Mouse (Mus musculus): ENCODE results near the gene Ppm1n.
A peak's percentile ranks its signal among the peaks of the same experiment; 100 is the strongest.
"Not testable (repeated sequence)": the region's sequence is repeated elsewhere in the genome, so short reads cannot be mapped to it uniquely, and the experiment has no call there.

Ppm1n gene

DNA sequence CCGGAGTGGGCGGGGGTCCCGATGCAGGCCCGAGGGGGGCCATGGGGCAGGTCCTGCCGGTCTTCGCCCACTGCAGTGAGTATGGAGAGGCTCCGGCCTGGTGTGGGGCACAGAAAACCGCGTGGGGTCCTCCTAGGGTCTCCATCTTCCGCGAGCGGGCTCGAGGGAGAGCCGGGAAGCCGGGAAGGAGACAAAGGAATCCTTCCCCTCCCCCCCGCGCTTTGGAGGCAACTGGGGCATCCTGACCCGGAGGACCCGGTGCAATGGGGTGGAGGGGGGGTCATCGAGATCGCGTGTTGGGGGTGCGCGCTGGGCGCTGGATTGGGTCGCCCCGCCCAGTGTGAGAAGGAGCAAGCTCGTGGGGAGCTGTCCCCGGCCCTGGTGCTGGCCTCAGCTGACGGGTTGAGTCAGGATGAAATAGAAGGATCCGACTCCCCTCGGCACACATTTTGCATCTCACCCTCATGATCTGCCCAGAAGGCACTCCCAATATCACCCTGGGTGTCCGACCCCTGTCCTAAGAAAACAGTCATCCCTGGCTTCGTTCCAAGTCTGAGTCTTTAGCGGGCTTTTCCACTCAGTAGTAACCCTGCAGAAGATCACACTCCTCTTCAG, 3.0 kb upstream of the Ppm1n start:
- DNase-seq (ENCODE audit: low spot score in 2 of 2) = peak; percentile 37 to 44

DNA sequence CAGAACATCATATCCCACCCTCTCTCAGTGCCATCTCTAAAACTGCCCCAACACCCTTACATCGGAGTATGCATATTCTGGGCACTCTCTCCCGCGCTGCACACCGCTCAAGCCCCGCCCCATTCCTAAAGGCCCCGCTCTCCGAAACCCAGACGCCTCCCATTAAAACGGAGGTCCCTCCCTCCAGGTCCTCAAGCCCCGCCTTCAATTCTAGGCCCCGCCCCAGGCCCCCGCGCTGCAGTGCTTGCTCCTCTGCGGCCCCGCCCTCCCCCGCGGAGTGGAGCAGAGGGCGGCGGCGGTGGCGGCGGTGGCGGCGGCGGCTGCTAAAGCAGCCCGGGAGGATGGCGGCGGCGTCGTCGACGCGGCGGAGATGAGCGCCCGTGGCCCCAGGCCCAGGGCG, 2.5 kb upstream of the Ppm1n start, which contains the start of gene Rtn2:
Rtn2 (plus strand) TSS at position 240 of the 400 bp plus-strand sequence.
- peak; percentile 74 to 81 for DNase-seq (ENCODE audit: low spot score in 2 of 2)

DNA sequence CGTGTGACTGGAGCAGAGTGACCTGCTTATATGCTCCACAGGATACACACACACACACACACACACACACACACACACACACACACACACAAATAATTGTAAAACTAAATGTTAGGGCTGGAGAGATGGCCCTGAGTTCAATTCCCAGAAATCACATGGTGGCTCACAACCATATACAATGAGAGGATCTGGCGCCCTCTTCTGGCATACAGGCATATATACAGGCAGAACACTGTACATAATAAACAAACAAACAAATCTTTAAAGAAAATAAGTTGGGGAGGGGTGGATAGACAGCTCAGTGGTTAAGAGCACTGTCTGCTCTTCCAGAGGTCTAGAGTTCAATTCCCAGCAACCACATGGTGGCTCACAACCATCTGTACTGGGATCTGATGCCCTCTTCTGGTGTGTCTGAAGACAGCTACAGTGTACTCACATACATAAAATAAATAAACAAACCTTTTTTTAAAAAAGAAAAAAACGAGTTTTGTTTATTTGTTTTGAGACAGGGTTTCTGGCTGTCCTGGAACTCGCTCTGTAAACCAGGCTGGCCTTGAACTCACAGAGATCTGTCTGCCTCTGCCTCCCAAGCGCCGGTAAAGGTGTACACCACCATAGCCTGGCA, 1.9 kb upstream of the Ppm1n start:
- not testable (repeated sequence) for DNase-seq (ENCODE audit: low spot score in 2 of 2)

DNA sequence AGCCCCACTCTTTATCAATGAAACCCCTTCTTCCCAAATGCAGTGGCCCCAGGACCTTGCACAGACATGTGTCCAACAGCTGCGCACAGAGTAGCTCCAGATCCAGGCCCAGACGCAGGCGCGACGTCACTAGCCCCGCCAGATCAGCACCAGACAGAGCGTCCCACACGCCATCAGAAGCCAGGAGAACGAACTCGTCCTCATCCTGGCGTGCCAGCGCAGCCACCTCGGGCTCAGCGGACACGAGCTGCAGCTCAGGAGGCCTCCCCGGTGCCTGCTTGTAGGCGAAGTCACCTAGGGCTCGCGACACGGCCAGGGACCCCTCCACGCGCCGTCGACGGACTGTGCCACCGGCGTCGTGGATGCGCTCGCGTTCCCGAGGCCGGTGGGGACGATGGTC, 812 bp downstream of the Ppm1n start:
- no peak for DNase-seq (ENCODE audit: low spot score in 2 of 2)

DNA sequence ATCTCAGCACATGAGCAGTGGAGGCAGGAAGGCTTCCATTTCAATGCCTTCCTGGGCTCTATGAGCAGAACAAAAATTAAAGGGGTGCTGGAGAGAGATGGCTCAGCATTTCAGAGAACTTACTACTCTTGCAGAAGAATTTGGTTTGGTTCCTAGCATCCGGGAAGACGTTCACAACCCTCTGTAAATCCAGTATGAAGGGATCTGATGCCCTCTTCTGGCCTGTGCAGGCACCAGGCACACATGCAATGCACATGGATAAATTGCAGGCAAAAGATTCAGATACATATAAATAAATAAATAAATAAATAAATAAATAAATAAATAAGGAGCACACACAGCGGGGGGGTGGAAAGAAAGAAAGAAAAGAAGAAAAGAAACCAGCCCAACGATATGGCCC, 3.6 kb downstream of the Ppm1n start:
- no peak for DNase-seq (ENCODE audit: low spot score in 2 of 2)

DNA sequence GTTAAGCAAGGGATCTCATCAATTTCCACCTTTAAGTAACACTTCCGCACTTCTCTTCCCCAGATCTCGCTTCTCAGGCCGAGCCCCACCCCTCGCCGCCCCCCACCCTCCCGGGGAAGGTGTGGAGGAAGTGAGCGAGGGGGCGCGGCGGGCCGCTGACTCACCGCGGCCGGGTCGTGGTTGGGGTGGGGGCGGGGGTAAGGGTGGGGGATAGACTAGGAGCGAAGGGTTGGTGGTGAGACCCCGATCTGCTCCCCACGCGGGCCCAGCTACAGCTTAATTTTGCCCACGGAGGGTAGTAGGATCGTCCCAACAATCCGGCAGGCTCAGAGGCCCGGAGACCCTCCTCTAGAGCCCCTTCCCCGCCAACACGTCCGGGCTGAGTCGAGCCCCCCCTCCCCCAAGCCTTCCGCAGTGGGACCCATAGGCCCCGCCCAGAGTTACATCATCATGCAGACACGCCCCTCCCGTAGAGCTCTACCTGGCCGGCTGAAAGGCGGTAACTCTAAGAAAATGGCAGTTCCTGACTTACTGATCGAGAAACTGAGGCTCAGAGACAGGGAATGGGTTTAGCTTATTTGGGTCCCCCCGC, 7.6 kb downstream of the Ppm1n start:
- DNase-seq (ENCODE audit: low spot score in 2 of 2) = no peak

DNA sequence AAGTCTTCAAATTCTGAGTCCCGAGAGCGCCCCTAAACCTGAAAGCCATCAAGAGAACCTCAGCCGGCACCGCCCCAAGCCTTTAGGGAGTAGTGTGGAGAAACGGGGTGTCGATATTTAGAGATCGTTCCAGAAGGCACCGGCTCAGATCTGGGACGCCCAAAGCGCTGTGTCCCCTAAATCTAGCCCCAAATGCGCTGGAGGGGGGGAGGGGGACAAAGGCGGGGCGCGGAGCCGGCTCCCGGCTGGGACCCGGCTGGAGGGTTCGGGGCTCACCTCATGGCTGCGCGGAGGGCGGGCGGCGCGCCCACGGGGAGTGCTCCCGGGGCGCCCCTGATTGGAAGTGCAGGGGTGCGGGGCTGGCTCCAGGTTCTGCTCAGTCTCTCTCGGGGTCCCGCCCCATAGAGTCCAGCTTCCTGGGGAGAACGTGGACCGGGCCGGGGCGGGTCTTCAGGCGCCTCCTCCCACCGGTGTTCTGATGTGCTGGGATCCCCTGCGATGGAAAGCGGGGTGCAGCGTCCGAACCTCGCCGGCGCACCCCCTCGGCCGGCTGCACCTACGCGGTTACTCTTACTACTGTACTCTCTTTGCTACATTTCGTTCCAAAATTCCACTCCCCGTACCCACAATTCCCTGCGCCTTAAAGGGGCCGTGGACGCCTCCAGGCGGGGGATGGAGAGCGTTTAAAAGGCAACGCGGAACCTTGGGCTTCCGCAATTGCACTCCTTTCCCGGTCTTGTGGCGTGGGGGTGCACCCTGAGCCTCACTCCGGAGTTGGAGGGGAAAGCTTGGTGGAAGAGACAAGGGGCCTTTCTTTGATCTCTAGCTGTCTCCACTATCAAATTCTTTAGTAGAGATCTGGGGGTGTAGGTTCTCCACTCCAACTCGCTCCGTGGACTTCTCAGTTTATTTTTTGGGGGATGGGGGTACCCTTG, 8.4 kb downstream of the Ppm1n start, which contains the start of gene Vasp:
Vasp (minus strand) TSS at position 580 of the 935 bp plus-strand sequence.
- peak; percentile 69 for DNase-seq (ENCODE audit: low spot score in 2 of 2)

DNA sequence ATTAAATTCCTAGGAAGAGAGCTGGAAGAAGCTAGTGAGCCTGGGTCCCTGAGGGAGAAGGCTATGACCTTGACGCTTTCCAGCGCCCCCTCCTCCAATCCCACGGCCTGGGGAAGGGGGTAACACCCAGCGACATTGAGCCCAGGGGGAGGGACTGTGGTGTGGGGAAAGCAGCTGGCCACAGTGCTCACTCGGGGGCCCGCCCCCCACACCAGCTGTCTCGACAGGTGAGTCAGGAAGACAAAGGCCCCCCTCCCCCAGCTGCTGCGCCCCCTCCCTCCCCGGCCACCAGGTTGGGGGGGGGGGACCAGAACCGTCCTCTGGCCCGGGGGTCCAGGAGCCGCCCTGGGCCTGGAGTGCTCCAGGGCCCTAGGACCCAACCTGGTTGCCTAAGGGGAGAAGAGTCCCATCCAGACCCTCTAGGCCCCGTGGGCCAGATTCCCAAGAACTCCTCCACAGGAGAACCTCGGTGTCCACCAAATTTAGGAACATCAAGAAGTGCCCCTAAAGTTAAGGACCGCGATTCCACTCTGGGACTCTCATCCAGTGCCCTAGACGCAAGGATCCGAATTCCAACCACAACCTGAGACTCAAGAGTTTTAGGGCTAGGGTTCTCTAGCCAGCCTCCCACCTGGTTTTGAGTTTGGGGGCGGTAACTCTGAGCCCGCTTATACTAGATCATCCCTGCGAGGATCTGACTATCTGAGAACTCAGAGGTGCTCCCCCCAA, 9.2 kb downstream of the Ppm1n start:
- DNase-seq (ENCODE audit: low spot score in 2 of 2) = no peak

DNA sequence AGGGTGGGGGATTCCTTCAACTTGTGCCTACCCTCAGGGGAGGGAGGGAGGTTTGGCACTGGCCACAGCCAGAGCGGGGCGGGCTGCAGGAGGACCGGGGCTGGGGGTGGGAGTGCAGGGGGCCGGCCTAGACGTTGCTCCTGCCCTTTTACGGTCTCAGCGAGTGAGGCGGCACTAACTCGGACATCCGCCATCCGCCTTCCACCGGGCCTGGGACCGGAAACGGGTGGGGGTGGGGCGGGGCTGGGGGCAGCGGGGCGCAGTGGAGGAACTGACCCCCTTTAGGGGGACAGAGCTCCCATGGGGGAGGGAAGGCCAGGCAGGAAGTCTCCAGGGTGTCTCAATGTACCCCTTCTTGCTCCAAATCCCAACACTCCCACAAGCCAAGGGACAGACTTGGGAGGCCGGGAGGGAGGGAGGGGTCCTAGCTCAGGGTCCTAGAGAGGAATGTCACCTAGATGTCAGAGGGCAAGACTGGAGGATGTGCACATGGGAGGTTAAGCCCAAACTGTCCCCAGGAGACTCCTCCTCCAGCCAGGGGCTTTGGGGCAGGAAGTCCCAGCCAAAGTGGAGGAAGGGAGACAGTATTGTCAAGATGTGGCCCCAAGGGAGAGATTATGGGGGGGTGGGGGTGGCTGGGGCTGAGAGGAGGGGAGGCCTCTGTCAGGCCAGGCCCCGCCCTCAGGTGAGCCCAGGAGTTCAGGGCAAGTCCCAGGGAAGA, 10.0 kb downstream of the Ppm1n start:
- no peak for DNase-seq (ENCODE audit: low spot score in 2 of 2)

DNA sequence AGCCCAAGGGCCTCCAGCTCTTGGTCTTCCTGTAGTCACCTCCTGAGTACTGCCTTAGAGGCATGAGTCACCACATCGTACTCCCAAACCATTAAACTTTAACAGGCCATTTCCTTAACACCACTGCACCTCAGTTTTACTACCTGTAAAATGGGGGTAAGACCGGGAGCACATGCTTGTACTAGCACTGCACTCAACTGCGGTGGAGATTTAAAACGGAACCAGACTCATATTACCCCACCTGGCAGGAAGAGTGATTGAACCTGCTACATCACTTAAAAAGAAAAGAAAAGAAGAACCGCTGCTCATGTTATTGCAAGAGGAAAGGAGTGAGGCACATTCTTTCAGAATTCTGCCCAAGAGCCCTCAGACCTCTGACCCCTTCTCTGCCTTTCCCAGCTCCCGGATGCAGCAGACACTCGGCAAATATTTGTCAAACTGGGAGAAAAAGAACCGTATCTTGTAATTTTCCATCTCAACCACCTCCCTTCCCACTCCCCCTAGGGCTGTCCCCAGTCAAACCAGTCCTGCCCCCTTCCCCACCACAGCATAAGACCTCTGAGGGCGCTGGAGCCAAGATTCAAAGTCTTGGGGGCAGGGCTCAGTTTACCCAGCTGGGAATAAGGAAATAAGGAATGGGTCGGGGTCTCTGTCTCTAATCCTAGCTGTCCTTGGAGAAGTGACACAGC, 10.7 kb downstream of the Ppm1n start:
- DNase-seq (ENCODE audit: low spot score in 2 of 2) = no peak

DNA sequence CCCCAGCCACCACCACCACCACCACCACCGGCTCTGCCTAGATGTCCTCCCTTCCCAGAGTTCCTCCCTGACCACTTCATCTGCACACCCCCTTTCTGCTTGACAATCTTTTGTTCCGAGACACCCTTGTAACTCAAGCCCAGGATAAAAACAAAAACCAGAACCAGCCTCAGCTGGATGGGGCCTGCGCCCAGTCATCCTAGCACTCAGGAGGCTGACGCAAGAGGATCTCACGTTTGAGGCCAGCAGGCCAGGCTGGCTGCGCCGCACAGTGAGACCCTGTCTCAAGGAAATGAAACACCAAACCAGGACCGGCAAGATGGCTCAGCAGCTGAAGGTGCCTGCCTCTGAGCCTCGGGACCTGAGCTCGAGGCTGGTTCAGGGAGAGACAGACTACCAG, 12.8 kb downstream of the Ppm1n start:
- DNase-seq (ENCODE audit: low spot score in 2 of 2) = no peak

DNA sequence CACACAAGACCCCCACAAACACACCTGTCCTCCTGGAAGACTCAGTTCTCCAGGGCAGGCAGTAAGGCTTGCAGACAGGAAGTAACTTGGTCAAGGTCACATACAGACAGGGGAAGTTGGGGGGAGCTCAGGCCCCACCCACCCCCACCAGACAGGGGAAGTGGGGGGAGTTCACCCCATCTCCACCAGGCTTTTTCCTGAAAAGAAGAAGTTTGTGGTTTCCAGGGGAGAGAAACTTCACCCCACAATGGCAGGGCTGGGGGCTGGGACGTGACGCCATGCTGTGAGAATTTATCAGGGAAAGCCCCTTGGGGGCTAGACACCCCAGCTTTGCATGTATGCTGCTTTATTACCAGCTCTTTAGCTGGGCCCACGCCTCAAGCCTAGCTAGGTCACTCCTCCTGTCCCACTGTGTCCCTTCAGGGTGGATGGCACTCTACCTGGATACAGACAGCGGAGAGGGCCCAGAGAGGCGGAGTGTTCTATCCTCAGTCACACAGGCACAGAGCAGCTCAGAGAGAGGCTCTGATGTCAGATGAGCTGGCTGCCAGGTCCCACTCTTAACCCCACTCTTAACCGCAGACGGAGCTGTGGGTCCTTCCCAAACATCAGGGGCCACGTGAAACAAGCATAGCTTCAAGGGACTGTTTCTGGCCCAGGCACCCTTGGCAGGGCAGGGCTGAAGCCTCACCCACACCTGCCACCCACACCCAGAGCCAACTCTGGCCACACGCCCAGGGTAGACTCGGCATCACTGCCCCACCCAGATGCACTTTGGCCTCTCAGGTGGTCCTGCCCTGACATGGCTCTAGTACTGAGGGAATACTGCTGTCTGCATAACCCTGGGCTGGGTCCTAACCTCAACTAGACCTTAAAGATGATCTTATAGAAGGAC, 13.7 kb downstream of the Ppm1n start:
- DNase-seq (ENCODE audit: low spot score in 2 of 2) = no peak

DNA sequence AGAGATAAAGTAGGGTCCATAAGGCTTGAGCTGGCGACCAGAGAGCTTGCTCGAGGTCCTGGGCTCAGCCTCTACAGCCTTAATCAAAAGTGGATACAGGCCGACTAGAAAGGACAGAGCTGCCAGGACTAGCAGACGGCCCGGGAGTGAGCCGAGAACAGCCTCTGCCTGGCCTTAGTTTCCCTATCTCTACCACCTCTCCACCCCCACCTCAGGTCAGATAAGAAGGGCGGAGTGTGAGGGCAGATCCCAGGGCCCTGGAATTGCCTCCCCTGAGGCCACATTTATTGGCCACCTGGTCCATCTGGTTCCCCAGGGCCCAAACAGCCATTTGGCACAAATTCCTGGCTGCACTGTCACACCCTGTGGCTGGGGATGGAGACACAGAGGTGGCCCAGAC, 14.7 kb downstream of the Ppm1n start:
- DNase-seq (ENCODE audit: low spot score in 2 of 2) = no peak

DNA sequence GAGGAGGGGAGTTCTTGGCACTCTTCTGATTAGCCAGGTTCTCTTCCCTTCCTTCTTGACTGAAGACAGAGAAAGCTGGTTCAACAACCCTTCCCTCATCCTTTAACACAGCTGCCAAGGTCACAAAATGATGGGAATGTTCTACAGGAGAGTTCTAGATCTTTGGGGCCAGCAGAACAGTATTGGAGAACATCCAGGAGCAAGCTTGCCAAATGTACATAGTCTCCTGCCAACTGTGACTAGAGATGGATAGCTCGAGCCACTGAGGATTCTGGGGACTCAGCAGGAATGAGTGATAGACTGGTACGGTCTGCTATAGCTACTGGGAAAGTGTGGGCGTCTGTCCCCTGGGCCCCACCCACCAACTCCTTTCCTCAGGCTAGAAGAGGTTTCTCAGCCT, 21.5 kb downstream of the Ppm1n start:
- no peak for DNase-seq (ENCODE audit: low spot score in 2 of 2)

DNA sequence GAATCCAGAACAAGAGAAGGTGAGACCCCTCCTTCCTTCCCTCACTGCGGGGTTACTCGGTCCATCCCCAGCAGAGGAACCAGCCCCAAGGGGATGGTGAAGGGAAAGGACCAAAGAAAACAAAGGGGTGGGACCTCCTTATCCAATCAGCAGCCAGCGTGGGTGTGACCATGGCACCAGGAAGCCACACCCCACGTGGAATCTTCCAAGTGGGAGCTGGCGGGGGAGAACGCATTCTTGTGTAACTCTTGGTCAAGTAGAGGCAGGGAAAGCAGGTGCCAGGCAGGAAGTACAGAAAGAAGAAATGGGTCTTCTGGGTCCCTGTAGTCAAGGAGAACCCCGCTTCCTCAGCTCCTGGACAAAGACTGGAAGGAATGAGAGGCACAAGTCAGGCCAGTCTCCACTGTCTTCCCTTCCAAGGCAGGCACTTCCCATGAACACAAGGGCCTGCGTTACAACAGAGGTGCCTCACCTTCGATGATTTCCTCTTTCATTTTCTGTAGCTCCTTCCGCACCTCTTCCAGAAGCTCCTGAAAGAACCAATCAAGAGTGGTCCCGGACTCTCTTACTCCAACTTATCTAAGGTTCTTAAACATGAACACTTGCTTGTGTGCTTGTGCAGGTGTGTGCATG, 22.4 kb downstream of the Ppm1n start:
- peak; percentile 46 to 51 for DNase-seq (ENCODE audit: low spot score in 2 of 2)

DNA sequence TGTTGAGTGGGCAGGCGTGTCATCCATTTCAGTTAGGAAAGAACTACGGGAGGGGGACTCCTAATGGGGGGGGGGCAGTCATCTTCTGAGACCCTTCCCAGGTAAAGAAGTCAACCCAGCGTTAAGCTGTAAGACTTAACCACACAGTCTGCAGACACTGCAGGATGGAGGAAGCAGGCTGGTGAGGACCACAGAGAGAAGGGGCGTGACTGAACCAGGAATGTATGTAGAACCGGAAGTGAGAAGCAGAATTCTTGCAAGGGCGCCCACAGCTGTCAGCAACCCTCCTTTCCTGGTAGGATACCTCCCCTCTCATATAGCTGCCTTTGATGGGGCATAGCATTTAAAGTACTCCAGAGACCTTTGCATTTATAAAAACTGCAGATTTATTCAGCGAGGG, 23.3 kb downstream of the Ppm1n start:
- DNase-seq (ENCODE audit: low spot score in 2 of 2) = no peak

DNA sequence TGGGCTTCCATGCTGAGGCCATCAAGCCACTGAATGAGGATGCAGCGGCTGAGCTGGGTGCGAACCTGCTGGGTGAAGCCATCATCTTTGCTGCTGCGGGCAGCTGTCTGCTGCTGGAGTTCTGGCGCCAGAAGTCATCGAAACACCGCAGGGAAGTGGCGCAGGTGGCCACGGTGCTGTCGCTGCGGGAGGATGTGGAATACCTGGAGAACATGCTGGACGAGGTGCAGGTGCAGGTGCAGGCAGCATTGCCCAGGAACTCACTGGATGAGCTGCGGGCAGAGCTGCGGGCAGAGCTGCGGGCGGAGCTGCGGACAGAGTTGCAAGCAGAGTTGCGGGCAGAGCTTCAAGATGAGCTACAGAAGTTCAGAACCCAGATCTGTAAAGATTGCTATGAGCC, 24.5 kb downstream of the Ppm1n start:
- DNase-seq (ENCODE audit: low spot score in 2 of 2) = no peak

DNA sequence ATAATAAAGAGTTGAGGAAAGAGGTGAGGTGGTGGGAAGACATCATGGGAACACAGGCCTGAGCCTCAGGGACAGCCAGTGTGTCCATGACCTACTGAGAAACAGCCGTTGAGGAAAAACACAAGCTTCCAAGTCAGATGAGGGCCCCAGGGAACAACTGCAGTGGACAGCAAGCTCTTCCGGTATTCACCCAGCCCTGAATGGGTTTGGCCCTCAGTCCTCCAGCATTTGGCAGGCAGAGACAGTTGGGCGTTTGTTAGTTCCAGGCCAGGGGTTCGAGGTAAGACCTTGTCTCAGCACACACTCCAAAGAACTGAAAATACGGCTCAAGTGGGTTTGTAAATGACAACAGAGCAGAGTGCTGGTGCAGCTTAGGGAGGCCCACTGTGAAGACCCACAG, 26.4 kb downstream of the Ppm1n start:
- no peak for DNase-seq (ENCODE audit: low spot score in 2 of 2)

DNA sequence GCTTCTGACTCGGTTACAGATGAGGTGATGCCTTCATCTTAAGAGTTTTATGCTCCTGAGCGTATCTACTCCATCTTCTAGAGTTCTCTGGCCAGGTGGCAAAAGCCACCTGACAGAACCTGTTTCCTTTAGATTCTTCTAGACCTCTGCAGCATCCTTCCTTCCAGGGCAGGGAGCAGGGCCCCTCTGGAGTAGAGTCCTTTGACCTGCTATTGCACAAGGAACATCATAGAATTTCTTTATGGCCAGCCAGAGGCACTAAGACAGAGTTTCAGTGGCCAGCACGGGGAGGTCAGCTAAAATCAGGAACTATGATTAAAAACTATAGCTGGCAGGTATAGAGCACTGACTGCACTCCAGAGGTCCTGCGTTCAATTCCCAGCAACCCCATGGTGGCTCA, 27.8 kb downstream of the Ppm1n start:
- no peak for DNase-seq (ENCODE audit: low spot score in 2 of 2)
